Mouse (Mus musculus): ENCODE results near the gene Alkbh1. TPM values are rescaled to one million over a fixed set of nuclear protein-coding genes. Genes with fewer than 3 reads are reported as not detected.

The Alkbh1 gene
- total and polyA plus RNA-seq, 3 experiments = 7.6 to 11.5 (median 9.6) TPM

- DNase-seq = peak; percentile 55 to 72
- TF ChIP-seq EP300 (IDR thresholded peaks at IDR 0.05; ENCODE audit: insufficient read depth, low read depth, low read length) (peak; percentile 62; the same call in 1 of the 2 replicates), CTCF (IDR thresholded peaks at IDR 0.05) (no peak)
- H3K36me3 ChIP-seq (ENCODE audit: control insufficient read depth, insufficient read depth, low read length) = peaks cover 2% of the 10 kb centered on the region
- no peak overlapping the region for H3K9ac ChIP-seq (ENCODE audit: low read depth, low read length)
- no peaks in the 10 kb centered on the region for H3K27me3 ChIP-seq (ENCODE audit: control insufficient read depth, insufficient read depth, low read length)
- WGBS = 34% methylated on average over 4 of the region's 4 CpGs
- peaks cover 5% of the 10 kb centered on the region for H3K4me1 ChIP-seq (ENCODE audit: control insufficient read depth, insufficient read depth, low read length)
- no peak overlapping the region for H3K4me3 ChIP-seq
- H3K27ac ChIP-seq = peak overlapping the region; percentile 68
- intact Hi-C loops (cut with DNase I) = no loop called here
- no peaks in the 10 kb centered on the region for H3K79me2 ChIP-seq (replicated peaks; ENCODE audit: control insufficient read depth, insufficient read depth, low read length)
Measured at GRCm38 (mm10) chr12:87393447-87394145, 50.2 kb downstream of the Alkbh1 start.

DNA sequence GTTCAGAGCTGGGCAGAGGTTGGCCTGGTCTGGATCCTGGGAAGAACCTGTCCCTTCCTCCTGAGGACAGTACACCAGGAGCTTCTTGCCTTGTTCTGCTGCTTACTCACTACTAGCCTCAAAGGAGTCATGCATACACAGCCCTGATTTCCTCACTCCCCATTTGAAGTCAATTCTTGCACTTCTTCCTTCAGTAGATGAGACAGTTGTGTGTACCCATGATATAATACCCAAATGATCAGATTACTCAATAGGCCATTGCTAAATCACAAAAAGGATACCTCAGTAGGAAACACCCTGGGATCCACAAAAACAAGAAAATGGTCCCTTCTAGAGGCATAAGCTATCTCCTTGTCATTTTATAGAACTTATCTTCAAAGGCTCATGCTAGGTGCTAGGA is 52.5 kb downstream of the Alkbh1 start:
- peaks cover 7% of the 10 kb centered on the region for H3K4me1 ChIP-seq (ENCODE audit: control insufficient read depth, insufficient read depth, low read length)
- H3K36me3 ChIP-seq (ENCODE audit: control insufficient read depth, insufficient read depth, low read length) = peaks cover 2% of the 10 kb centered on the region
- DNase-seq = no peak
- intact Hi-C loops (cut with DNase I) = no loop called here
- TF ChIP-seq CTCF (IDR thresholded peaks at IDR 0.05) (no peak), EP300 (IDR thresholded peaks at IDR 0.05; ENCODE audit: insufficient read depth, low read depth, low read length) (no peak)
- H3K9ac ChIP-seq (ENCODE audit: low read depth, low read length) = no peak overlapping the region
- H3K4me3 ChIP-seq = no peak overlapping the region
- no peaks in the 10 kb centered on the region for H3K79me2 ChIP-seq (replicated peaks; ENCODE audit: control insufficient read depth, insufficient read depth, low read length)
- no peaks in the 10 kb centered on the region for H3K27me3 ChIP-seq (ENCODE audit: control insufficient read depth, insufficient read depth, low read length)
- no peak overlapping the region for H3K27ac ChIP-seq

GRCm38 (mm10) chr12:87389231-87389630 is 54.6 kb downstream of the Alkbh1 start:
- WGBS = 55% methylated on average over 3 of the region's 3 CpGs
- TF ChIP-seq POLR2A (IDR thresholded peaks at IDR 0.05; ENCODE audit: insufficient read depth, low read depth, low read length) (no peak), CTCF (IDR thresholded peaks at IDR 0.05) (no peak)
- Histone ChIP-seq H3K4me3 (peak overlapping the region; percentile 96), H3K9ac (ENCODE audit: low read depth, low read length) (no peak overlapping the region), H3K27ac (peak overlapping the region; percentile 90), H3K79me2 (replicated peaks; ENCODE audit: control insufficient read depth, insufficient read depth, low read length) (0 out of 2 replicates have a peak, but pooled peaks cover 1% of the 10 kb centered on the region), H3K36me3 (ENCODE audit: control insufficient read depth, insufficient read depth, low read length) (peaks cover 2% of the 10 kb centered on the region), H3K4me1 (ENCODE audit: control insufficient read depth, insufficient read depth, low read length) (peaks cover 7% of the 10 kb centered on the region), H3K27me3 (ENCODE audit: control insufficient read depth, insufficient read depth, low read length) (no peaks in the 10 kb centered on the region)
- intact Hi-C loops (cut with DNase I) = loop anchor here (2.0 to 5.0 kb wide), 2 partner anchors 18 to 42 kb away; no protein-coding TSS in a partner anchor
- no peak for DNase-seq

- intact Hi-C loops (cut with DNase I) = loop anchor here (2.0 to 5.0 kb wide), 2 partner anchors 19 to 41 kb away; no protein-coding TSS in a partner anchor
- peak; percentile 99 to 100 for DNase-seq
- Histone ChIP-seq H3K4me1 (ENCODE audit: control insufficient read depth, insufficient read depth, low read length) (peaks cover 3% of the 10 kb centered on the region), H3K27me3 (ENCODE audit: control insufficient read depth, insufficient read depth, low read length) (no peaks in the 10 kb centered on the region), H3K79me2 (replicated peaks; ENCODE audit: control insufficient read depth, insufficient read depth, low read length) (0 out of 2 replicates have a peak, but pooled peaks cover 1% of the 10 kb centered on the region), H3K9ac (ENCODE audit: low read depth, low read length) (peak within 1 kb of the TSS; percentile 88), H3K36me3 (ENCODE audit: control insufficient read depth, insufficient read depth, low read length) (peaks cover 2% of the 10 kb centered on the region), H3K4me3 (peak within 1 kb of the TSS; percentile 96), H3K27ac (peak within 1 kb of the TSS; percentile 90)
- WGBS = under 1% methylated on average over 45 of the region's 45 CpGs
- peak; percentile 46 for TF ChIP-seq CTCF (IDR thresholded peaks at IDR 0.05)
- TF ChIP-seq POLR2A (IDR thresholded peaks at IDR 0.05; ENCODE audit: insufficient read depth, low read depth, low read length) = peak; percentile 90
- 0 out of 2 replicates have a peak, but pooled peaks have one; percentile 19 for TF ChIP-seq EP300 (IDR thresholded peaks at IDR 0.05; ENCODE audit: insufficient read depth, low read depth, low read length)
Measured at GRCm38 (mm10) chr12:87388122-87388774, 55.6 kb downstream of the Alkbh1 start, which contains the start of gene Sptlc2. Sptlc2 (minus strand) TSS chr12:87388355.

DNA sequence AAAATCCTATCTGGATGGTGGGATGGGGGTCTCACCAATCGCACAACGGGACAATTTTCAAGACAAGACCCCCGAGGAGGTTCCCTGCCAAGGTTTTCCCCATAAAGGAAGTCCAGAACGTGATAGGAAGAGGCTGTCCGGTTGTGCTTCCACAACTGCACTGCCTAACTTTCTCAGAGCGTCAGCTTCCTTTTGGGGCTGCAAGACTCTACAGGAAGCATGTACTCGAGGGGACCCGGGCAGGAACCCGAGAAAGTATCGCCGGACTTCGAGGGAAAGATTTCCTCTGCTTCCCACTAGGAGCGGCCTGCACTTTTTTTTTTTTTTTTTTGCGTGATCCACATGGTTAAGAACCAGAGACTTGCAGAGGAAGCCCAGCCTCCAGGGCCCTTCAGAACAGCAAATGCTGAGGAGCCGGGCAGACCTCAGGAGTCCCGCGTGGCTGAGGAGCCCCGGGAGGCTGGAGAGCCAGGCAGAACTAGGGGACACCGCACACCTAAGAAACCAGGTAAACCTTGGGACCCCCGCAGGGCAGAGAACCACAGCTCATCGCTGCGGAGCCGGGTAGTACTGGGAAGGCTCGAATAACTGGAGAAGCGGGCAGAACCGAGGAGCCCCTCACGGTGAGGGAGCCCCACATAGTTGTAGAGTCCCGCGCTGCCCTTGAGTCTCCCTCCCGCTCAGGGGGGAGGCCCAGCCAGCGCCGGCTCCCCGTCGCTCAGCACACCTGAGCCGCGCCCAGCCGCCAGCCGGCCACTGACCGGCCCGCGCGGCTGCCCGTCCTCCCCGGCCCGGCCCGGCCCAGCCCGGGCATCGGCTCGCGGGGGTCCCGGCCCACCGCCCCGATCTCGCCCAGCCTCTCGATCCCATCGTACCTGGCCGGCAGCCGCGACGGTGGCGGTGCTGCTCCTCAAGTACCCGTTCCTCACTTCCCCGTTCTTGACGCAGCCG is 56.4 kb downstream of the Alkbh1 start:
- TF ChIP-seq EP300 (IDR thresholded peaks at IDR 0.05; ENCODE audit: insufficient read depth, low read depth, low read length) (no peak), POLR2A (IDR thresholded peaks at IDR 0.05; ENCODE audit: insufficient read depth, low read depth, low read length) (0 out of 2 replicates have a peak, but pooled peaks have one; percentile 16), CTCF (IDR thresholded peaks at IDR 0.05) (no peak)
- Histone ChIP-seq H3K4me1 (ENCODE audit: control insufficient read depth, insufficient read depth, low read length) (peaks cover 2% of the 10 kb centered on the region), H3K36me3 (ENCODE audit: control insufficient read depth, insufficient read depth, low read length) (no peaks in the 10 kb centered on the region; the same call in 1 of the 2 replicates), H3K9ac (ENCODE audit: low read depth, low read length) (peak overlapping the region; percentile 88), H3K79me2 (replicated peaks; ENCODE audit: control insufficient read depth, insufficient read depth, low read length) (0 out of 2 replicates have a peak, but pooled peaks cover 1% of the 10 kb centered on the region), H3K27ac (peak overlapping the region; percentile 90), H3K27me3 (ENCODE audit: control insufficient read depth, insufficient read depth, low read length) (no peaks in the 10 kb centered on the region), H3K4me3 (peak overlapping the region; percentile 96)
- under 1% methylated on average over 60 of the region's 65 CpGs for WGBS
- peak; percentile 50 to 58 for DNase-seq
- intact Hi-C loops (cut with DNase I) = loop anchor here (2.0 to 5.0 kb wide), 2 partner anchors 19 to 40 kb away; no protein-coding TSS in a partner anchor
